Mouse (Mus musculus): ENCODE measurements around the gene Olfr870. TPM values are rescaled to one million over a fixed set of nuclear protein-coding genes. Genes with fewer than 3 reads are reported as not detected.

Gene Olfr870
- polyA plus RNA-seq (2014; fragmentation: Illumina TruSeq; extraction: RNeasy Lipid Tissue Mini Kit (QIAGEN cat#74804); ENCODE audit: low read depth, low replicate concordance) = not detected

GRCm38 (mm10) chr9:20173957-20174356 is at the start of gene Olfr870:
TSS of gene Olfr870 (minus strand) at chr9:20174057.

GRCm38 (mm10) chr9:20211907-20212306 is 38.0 kb upstream of the Olfr870 start, which contains the start of gene Olfr871:
TSS of gene Olfr871 (plus strand) at chr9:20212207.

GRCm38 (mm10) chr9:20128709-20129108 is 45.1 kb downstream of the Olfr870 start, which contains the start of gene Olfr869:
TSS of gene Olfr869 (plus strand) at chr9:20129009.

Other genes starting within 250 kb of the Olfr870 start
- gene Olfr866, start 146.0 kb downstream of the Olfr870 start, polyA plus RNA-seq (2014; fragmentation: Illumina TruSeq; extraction: RNeasy Lipid Tissue Mini Kit (QIAGEN cat#74804); ENCODE audit: low read depth, low replicate concordance) = not detected
- gene Olfr867, start 116.5 kb downstream of the Olfr870 start, polyA plus RNA-seq (2014; fragmentation: Illumina TruSeq; extraction: RNeasy Lipid Tissue Mini Kit (QIAGEN cat#74804); ENCODE audit: low read depth, low replicate concordance) = not detected
- not detected for gene Olfr868, start 75.4 kb downstream of the Olfr870 start, polyA plus RNA-seq (2014; fragmentation: Illumina TruSeq; extraction: RNeasy Lipid Tissue Mini Kit (QIAGEN cat#74804); ENCODE audit: low read depth, low replicate concordance)
- gene Olfr869, start 45.0 kb downstream of the Olfr870 start, polyA plus RNA-seq (2014; fragmentation: Illumina TruSeq; extraction: RNeasy Lipid Tissue Mini Kit (QIAGEN cat#74804); ENCODE audit: low read depth, low replicate concordance) = not detected
- not detected for gene Olfr871, start 38.1 kb upstream of the Olfr870 start, polyA plus RNA-seq (2014; fragmentation: Illumina TruSeq; extraction: RNeasy Lipid Tissue Mini Kit (QIAGEN cat#74804); ENCODE audit: low read depth, low replicate concordance)
- not detected for gene Olfr872, start 63.1 kb upstream of the Olfr870 start, polyA plus RNA-seq (2014; fragmentation: Illumina TruSeq; extraction: RNeasy Lipid Tissue Mini Kit (QIAGEN cat#74804); ENCODE audit: low read depth, low replicate concordance)
- gene Olfr39, start 108.3 kb upstream of the Olfr870 start, polyA plus RNA-seq (2014; fragmentation: Illumina TruSeq; extraction: RNeasy Lipid Tissue Mini Kit (QIAGEN cat#74804); ENCODE audit: low read depth, low replicate concordance) = not detected
- not detected for gene Olfr873, start 124.5 kb upstream of the Olfr870 start, polyA plus RNA-seq (2014; fragmentation: Illumina TruSeq; extraction: RNeasy Lipid Tissue Mini Kit (QIAGEN cat#74804); ENCODE audit: low read depth, low replicate concordance)
- gene Olfr18, start 162.0 kb upstream of the Olfr870 start, polyA plus RNA-seq (2014; fragmentation: Illumina TruSeq; extraction: RNeasy Lipid Tissue Mini Kit (QIAGEN cat#74804); ENCODE audit: low read depth, low replicate concordance) = not detected
- 23.9 TPM for gene Zfp560, start 211.1 kb upstream of the Olfr870 start, polyA plus RNA-seq (2014; fragmentation: Illumina TruSeq; extraction: RNeasy Lipid Tissue Mini Kit (QIAGEN cat#74804); ENCODE audit: low read depth, low replicate concordance)